Mouse (Mus musculus) embryonic facial prominence, embryonic 12.5 days (tissue): ENCODE data around the gene Slamf6. TPM values are rescaled to one million over a fixed set of nuclear protein-coding genes. Genes with fewer than 3 reads are reported as not detected.
"Not testable (repeated sequence)": the region's sequence is repeated elsewhere in the genome, so short reads cannot be mapped to it uniquely, and the experiment has no call there.

Source experiments
- ATAC-seq: fragments of 200-750 bp; cut with Nextera tagmentation; 2 replicates; pipeline ENCODE4 v1.8.0; 2017; ENCODE audit not compliant: insufficient number of reproducible peaks, insufficient read depth, low FRiP score, low TSS enrichment
- H3K27ac ChIP-seq: fragments of 300-500 bp; sonication (generic); 2 replicates; pipeline ENCODE4 v1.5.1; 2016; ENCODE audit warnings: mild to moderate bottlenecking
- H3K27me3 ChIP-seq: fragments of 300-500 bp; sonication (generic); 2 replicates; pipeline ENCODE4 v1.6.1; 2016; ENCODE audit warnings: mild to moderate bottlenecking, moderate library complexity
- H3K36me3 ChIP-seq: fragments of 300-500 bp; sonication (generic); 2 replicates; pipeline ENCODE4 v1.6.1; 2016; ENCODE audit warnings: mild to moderate bottlenecking
- H3K4me1 ChIP-seq: fragments of 300-500 bp; sonication (generic); 2 replicates; pipeline ENCODE4 v1.6.1; 2016
- H3K4me2 ChIP-seq: fragments of 300-500 bp; sonication (generic); replicated peaks from 2 replicates; pipeline ENCODE4 v1.6.1; 2016; ENCODE audit warnings: mild to moderate bottlenecking, moderate library complexity
- H3K4me3 ChIP-seq: fragments of 300-500 bp; sonication (generic); 2 replicates; pipeline ENCODE4 v1.5.1; 2016; ENCODE audit warnings: mild to moderate bottlenecking
- H3K9ac ChIP-seq: fragments of 300-500 bp; sonication (generic); 2 replicates; pipeline ENCODE4 v1.6.1; 2016; ENCODE audit warnings: mild to moderate bottlenecking, moderate library complexity
- H3K9me3 ChIP-seq: fragments of 300-500 bp; sonication (generic); 2 replicates; pipeline ENCODE4 v1.6.1; 2016; ENCODE audit warnings: mild to moderate bottlenecking, moderate library complexity
- WGBS: fragments of 180-500 bp; shearing (Covaris S2); methylation state at CpG from one replicate; pipeline ENCODE4 v1.1.7; 2016; 5-methylcytosine and 5-hydroxymethylcytosine counted together
- polyA plus RNA-seq: library from polyadenylated mRNA; unstranded; fragments of >200 nt; fragmentation: Nextera tagmentation; extraction: Ambion mirVana; gene quantifications from 2 replicates; pipeline ENCODE4 v1.2.1, GENCODE M21; 2016

Slamf6 gene
- polyA plus RNA-seq, 1 experiment from 2014 or later: 0.17 TPM

GRCm38 (mm10) chr1:171963613-171964012 is 46.3 kb downstream of the Slamf6 start:
- WGBS: 76% methylated on average over 6 of the region's 6 CpGs
- Histone ChIP-seq H3K27ac (no peak overlapping the region), H3K9me3 (no peaks in the 10 kb centered on the region), H3K4me3 (no peak overlapping the region), H3K4me2 (no peak overlapping the region), H3K9ac (no peak overlapping the region), H3K36me3 (no peaks in the 10 kb centered on the region), H3K27me3 (no peaks in the 10 kb centered on the region), H3K4me1 (no peaks in the 10 kb centered on the region)
- no peak for ATAC-seq

DNA sequence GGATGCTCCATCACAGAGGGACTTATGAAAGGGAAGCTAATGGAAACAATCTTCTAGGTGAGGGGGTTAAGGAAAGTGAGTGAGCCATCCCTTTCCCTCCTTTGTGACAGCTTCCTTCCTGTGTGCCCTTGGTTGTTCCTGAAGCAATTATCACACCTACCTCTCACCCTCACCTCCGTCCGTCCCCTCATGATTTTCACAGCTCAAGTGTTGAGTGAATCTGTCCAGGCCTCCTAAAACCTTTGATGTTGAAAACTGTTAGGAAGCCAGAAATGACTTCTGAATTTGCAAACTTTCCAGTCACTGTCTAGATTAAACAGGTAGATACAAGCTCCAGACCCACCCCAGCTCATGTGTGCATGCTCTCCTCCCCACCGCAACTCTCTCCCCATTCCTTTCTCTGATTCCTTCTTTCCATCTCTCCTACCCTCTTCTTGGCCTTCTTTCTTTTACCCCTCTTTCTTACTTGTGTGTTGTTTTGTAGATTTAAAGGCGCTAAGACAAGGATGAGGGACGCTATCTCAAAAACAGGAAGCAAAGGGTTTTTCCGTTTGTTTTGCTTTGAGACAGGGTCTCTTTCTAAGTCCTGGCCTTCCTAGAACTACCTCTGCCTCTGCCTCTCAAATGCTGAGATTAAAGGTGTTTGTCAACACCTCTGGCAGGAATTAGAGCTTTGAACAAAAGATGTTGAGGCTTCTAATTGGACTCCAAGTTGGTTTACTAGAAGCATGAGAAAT is 48.9 kb downstream of the Slamf6 start:
- no peak for ATAC-seq
- Histone ChIP-seq H3K9ac (no peak overlapping the region), H3K27ac (no peak overlapping the region), H3K4me2 (no peak overlapping the region), H3K4me1 (no peaks in the 10 kb centered on the region), H3K9me3 (no peaks in the 10 kb centered on the region), H3K36me3 (no peaks in the 10 kb centered on the region), H3K27me3 (no peaks in the 10 kb centered on the region), H3K4me3 (no peak overlapping the region)
- WGBS: 83% methylated on average over 6 of the region's 6 CpGs

DNA sequence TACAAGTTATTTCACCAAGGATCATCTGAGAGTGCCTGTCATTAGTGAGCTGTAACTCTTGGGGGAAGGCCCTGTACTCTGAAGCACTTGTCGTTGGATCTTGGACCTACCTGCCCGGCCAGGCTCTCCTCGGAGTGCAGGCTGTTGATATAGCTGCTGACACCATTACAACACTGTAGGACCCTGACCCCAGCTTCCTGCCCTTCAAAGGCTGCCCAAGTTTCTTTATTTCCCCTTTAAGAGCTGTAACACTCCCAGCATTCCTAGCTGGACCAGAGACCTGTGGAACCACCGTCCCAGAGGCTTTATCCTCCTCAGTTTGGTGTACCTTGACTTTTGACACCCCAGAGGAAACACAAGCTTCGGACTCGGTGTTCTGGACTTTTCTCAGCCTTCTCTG is 51.9 kb downstream of the Slamf6 start:
- H3K9me3 ChIP-seq: no peaks in the 10 kb centered on the region
- H3K4me3 ChIP-seq: no peak overlapping the region
- 81% methylated on average over 6 of the region's 6 CpGs for WGBS

GRCm38 (mm10) chr1:171970854-171971586 is 53.7 kb downstream of the Slamf6 start:
- Histone ChIP-seq H3K36me3 (no peaks in the 10 kb centered on the region), H3K4me2 (no peak overlapping the region), H3K4me3 (no peak overlapping the region), H3K27me3 (no peaks in the 10 kb centered on the region), H3K9me3 (no peaks in the 10 kb centered on the region), H3K27ac (no peak overlapping the region), H3K4me1 (no peaks in the 10 kb centered on the region), H3K9ac (no peak overlapping the region)
- 69% methylated on average over 10 of the region's 10 CpGs for WGBS
- ATAC-seq: no peak

More for the DNA sequence above, 51.9 kb downstream of the Slamf6 start:
- no peaks in the 10 kb centered on the region for H3K36me3 ChIP-seq
- no peak overlapping the region for H3K27ac ChIP-seq
- no peak overlapping the region for H3K4me2 ChIP-seq
- ATAC-seq: no peak
- no peaks in the 10 kb centered on the region for H3K4me1 ChIP-seq
- no peak overlapping the region for H3K9ac ChIP-seq
- no peaks in the 10 kb centered on the region for H3K27me3 ChIP-seq

DNA sequence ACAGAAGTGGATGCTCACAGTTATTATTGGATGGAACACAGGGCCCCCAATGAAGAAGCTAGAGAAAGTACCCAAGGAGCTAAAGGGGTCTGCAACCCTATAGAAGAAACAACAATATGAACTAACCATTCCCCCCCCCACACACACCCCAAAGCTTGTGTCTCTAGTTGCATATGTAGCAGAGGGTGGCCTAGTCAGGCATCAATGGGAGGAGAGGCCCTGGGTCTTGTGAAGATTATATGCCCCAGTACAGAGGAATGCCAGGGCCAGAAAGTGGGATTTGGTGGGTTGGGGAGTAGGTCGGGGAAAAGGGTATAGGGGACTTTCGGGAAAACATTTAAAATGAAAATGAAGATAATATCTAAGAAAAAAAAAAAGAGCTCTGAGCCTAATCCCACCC is 57.0 kb downstream of the Slamf6 start:
- not testable (repeated sequence) for H3K9ac ChIP-seq, H3K4me1 ChIP-seq

DNA sequence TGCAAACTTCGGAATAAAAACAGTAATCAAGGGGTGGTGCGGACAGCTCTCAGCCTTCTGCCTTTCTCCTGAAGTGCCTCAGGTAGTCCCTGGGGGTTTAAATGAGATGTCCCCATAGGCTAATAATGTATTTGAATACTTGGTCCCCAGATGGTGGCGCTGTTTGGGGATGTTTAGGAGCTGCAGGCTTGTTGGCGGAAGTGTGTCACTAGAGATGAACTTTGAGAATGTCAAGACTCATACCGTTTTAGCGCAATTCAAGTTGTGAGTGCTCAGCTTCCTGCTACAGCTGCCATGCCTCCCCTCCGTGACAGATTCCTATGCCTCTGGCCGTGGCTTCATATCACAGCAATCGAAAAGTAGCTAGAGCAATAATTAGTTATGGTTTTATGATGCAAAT is 58.1 kb downstream of the Slamf6 start:
- no peak overlapping the region for H3K4me3 ChIP-seq
- H3K27ac ChIP-seq: no peak overlapping the region
- no peak for ATAC-seq
- H3K9ac ChIP-seq: no peak overlapping the region
- no peaks in the 10 kb centered on the region for H3K27me3 ChIP-seq
- no peaks in the 10 kb centered on the region for H3K9me3 ChIP-seq
- no peaks in the 10 kb centered on the region for H3K36me3 ChIP-seq
- H3K4me1 ChIP-seq: no peaks in the 10 kb centered on the region
- no peak overlapping the region for H3K4me2 ChIP-seq
- WGBS: 88% methylated on average over 9 of the region's 9 CpGs

More for the DNA sequence above, 57.0 kb downstream of the Slamf6 start:
- H3K9me3 ChIP-seq, ATAC-seq, H3K4me2 ChIP-seq, H3K36me3 ChIP-seq, H3K4me3 ChIP-seq, H3K27ac ChIP-seq, H3K27me3 ChIP-seq: not testable (repeated sequence)
- WGBS: 91% methylated on average over 2 of the region's 2 CpGs

- 89% methylated on average over 4 of the region's 4 CpGs for WGBS
- no peak overlapping the region for H3K9ac ChIP-seq
Observed at GRCm38 (mm10) chr1:171975831-171976230, 58.5 kb downstream of the Slamf6 start.

GRCm38 (mm10) chr1:171976826-171977539 is 59.7 kb downstream of the Slamf6 start:
- Histone ChIP-seq H3K4me1 (no peaks in the 10 kb centered on the region), H3K4me2 (no peak overlapping the region), H3K9ac (no peak overlapping the region), H3K9me3 (no peaks in the 10 kb centered on the region), H3K36me3 (no peaks in the 10 kb centered on the region), H3K27ac (no peak overlapping the region), H3K27me3 (no peaks in the 10 kb centered on the region), H3K4me3 (no peak overlapping the region)
- ATAC-seq: 0 out of 2 replicates have a peak, but pooled peaks have one; percentile 22
- 91% methylated on average over 14 of the region's 14 CpGs for WGBS

More at GRCm38 (mm10) chr1:171975831-171976230, 58.5 kb downstream of the Slamf6 start:
- H3K36me3 ChIP-seq: no peaks in the 10 kb centered on the region
- H3K4me3 ChIP-seq: no peak overlapping the region
- no peak for ATAC-seq
- H3K27me3 ChIP-seq: no peaks in the 10 kb centered on the region
- no peak overlapping the region for H3K27ac ChIP-seq
- no peak overlapping the region for H3K4me2 ChIP-seq
- no peaks in the 10 kb centered on the region for H3K4me1 ChIP-seq
- no peaks in the 10 kb centered on the region for H3K9me3 ChIP-seq

- Histone ChIP-seq H3K4me1 (no peaks in the 10 kb centered on the region), H3K36me3 (no peaks in the 10 kb centered on the region), H3K4me3 (no peak overlapping the region), H3K9me3 (no peaks in the 10 kb centered on the region), H3K27ac (no peak overlapping the region), H3K27me3 (no peaks in the 10 kb centered on the region), H3K9ac (no peak overlapping the region), H3K4me2 (no peak overlapping the region)
- 93% methylated on average over 2 of the region's 2 CpGs for WGBS
- no peak for ATAC-seq
Observed at GRCm38 (mm10) chr1:171977891-171978290, 60.6 kb downstream of the Slamf6 start.

DNA sequence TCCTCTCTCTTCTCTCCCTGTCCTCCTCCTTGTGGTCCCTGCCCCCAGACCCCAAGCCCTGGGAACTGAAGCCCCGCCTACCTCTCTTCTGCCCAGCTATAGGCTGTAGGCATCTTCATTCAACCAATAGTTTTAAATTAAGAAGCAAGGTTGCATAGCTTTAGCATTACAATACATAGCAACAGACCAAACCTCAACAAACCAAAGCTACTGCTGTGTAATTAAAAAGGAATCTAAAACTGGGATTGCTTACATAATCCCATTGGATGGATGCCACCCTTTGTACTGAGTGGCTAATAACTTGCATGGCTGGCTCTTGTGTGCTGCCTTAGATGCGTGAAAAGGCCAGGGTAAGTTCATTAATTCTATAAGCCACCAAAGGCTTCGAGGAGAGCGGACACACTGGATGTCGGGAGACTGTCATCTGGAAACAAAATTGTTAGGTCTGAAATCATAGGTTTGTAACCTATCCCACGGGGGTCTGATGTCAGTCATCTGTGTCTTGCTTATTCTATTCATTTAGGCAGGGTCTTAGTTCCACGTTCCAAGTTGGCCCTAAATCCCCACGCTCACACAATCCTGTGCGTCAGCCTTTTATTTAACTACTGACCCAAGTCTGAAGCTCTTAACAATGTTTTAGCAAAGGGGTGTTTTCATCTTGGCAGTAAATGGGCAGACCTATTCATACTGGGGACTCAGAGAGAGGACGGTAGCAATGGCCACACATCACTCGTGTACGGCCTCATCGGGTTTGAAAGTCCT is 62.8 kb downstream of the Slamf6 start:
- Histone ChIP-seq H3K9me3 (no peaks in the 10 kb centered on the region), H3K27ac (no peak overlapping the region), H3K36me3 (no peaks in the 10 kb centered on the region), H3K27me3 (no peaks in the 10 kb centered on the region), H3K4me2 (no peak overlapping the region), H3K4me1 (no peaks in the 10 kb centered on the region), H3K4me3 (no peak overlapping the region), H3K9ac (no peak overlapping the region)
- no peak for ATAC-seq
- WGBS: 86% methylated on average over 13 of the region's 13 CpGs

DNA sequence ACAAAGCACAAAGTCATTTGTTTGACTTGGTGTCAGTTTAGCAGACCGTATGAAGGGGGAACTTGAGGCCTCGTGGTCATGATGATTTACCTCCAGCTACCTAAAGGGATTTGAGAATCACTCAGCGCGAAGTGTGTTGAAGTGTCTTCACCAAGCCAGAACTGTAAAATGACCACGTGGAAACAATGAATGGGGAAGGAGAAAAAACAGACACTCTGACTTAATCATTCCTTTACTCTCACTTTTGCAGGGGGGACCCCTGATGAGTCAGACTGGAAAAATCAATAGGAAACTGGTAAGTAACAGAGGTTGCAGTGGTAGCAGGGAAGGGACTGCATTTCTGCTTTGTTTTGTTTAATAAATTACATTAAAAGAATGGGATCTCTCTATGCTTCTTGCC is 64.9 kb downstream of the Slamf6 start:
- ATAC-seq: no peak
- Histone ChIP-seq H3K9me3 (no peaks in the 10 kb centered on the region), H3K36me3 (no peaks in the 10 kb centered on the region), H3K27me3 (no peaks in the 10 kb centered on the region), H3K4me2 (no peak overlapping the region), H3K4me3 (no peak overlapping the region), H3K27ac (no peak overlapping the region), H3K4me1 (no peaks in the 10 kb centered on the region), H3K9ac (no peak overlapping the region)
- WGBS: 72% methylated on average over 5 of the region's 5 CpGs
